Mouse (Mus musculus): Measurements from ENCODE around the gene Acnat1. TPM values are rescaled to one million over a fixed set of nuclear protein-coding genes. Genes with fewer than 3 reads are reported as not detected.
"Not testable (repeated sequence)": the region's sequence is repeated elsewhere in the genome, so short reads cannot be mapped to it uniquely, and the experiment has no call there.

Acnat1 gene
- total RNA-seq, 4 experiments from 2014 or later = 1.5 to 2.5 (median 2.2) TPM

DNA sequence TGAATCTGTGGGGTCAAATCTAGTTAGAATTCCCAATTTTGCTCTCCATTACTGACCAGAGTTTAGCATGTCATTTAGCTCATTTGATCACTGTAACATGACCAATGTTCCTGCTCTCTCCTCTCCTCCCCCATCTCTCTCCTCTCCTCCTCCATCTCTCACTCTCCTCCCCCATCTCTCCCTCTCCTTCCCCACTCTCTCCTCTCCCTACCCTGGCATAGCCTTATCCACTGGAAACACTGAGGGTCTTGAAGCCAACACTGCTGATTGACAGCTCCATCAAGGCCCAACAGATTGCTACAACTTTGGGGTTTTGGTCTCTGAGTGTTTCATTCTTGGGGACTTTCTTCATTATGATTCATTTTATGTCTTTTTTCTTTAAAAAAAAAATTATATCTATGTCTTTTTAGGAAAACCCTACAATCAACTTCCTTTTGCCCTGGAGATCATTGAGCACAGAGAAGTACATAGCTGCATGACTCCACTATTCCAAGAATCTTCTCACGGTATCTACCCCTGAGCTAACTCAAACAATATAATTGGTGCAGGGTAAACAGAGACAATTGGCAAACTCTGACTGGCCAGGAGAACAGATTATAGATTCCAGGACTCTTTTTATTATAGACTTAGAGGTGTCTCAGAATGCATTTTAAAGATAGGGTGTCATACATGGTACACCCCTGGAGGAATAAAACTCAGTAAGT is 21.7 kb downstream of the Acnat1 start:
- DNase-seq = no peak

DNA sequence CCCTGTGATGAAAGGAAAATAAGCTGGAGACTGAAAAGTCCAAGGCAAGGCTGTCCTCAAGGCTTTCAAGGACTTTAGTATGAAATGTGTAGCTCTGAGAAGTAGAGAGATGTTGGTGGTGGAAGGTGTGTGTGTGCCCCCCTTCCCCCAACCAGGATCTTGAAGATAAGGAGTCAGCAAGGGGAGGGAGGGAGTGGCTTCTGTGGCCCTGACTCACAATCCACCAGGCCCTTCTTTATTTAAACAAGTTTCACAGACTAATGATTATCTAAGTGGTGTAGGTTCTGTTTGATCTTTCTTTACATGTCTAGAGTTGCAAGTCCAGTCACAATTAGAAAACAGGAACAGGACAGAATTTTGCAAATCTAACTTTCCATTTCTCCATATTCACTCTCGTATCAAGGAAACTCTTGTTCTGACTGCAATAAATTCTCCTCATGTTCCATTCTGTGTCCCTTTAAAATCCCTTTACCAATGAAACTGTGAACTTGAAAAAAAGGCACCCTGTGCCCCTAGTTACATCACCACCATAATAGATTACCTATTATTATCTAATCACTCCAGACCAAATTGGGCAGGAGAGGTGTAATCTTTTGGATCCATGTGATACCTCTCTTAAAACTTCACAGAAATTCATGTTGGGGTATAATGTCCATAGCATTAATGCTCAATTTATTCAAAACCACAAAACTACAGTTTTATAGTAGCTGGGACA is 22.4 kb downstream of the Acnat1 start:
- DNase-seq = not testable (repeated sequence)

DNA sequence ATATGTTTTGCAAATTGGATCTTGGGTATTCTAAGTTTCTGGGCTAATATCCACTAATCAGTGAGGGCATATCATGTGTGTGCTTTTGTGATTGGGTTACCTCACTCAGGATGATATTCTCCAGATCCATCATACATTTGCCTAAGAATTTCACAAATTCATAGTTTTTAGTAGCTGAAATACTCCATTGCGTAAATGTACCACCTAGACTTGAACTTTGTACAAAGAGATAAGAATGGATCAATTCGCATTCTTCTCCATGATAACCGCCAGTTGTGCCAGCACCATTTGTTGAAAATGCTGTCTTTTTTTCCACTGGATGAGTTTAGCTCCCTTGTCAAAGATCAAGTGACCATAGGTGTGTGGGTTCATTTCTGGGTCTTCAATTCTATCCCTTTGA is 36.7 kb downstream of the Acnat1 start:
- not testable (repeated sequence) for DNase-seq

DNA sequence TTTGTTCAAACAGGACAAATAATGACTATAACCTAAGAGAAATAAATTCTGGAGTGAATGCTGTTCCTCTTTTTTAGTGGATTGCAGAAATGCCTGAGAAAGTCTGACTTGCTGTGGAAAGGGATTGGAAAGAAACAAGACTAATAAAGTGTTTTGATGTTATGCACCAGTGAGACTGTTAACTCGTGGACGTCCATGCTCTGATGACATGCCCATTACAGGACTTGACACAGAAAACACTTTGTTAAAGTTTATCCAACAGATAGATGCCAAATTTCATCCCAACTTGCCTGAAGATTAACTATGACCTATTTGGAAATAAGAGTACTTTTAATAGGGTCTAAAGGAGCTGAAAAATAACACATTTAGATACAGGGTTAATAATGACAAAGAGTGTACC is 63.6 kb downstream of the Acnat1 start:
- DNase-seq = not testable (repeated sequence)

- not testable (repeated sequence) for DNase-seq
Measured at GRCm38 (mm10) chr4:49407957-49408356, 65.8 kb downstream of the Acnat1 start, which contains the start of gene Acnat2. Gene Acnat2 (minus strand): TSS chr4:49408151.

Other genes starting within 250 kb of the Acnat1 start
- gene Acnat2, start 65.8 kb downstream of the Acnat1 start, total RNA-seq (2022) = under 1 TPM in 1 of 4 experiments, not detected in 3; 0.52 TPM
- under 1 TPM in 2 of 4 experiments, not detected in 2; 0.12 to 0.21 TPM for gene Baat, start 32.6 kb upstream of the Acnat1 start, total RNA-seq (2022)
- gene Mrpl50, start 47.2 kb upstream of the Acnat1 start, total RNA-seq (2022) = 10 to 100 TPM; 37.9 to 46.9 (median 40.0) TPM
- 1 to 10 TPM; 6.2 to 7.7 (median 6.2) TPM for gene Zfp189, start 47.3 kb upstream of the Acnat1 start, total RNA-seq (2022)
- gene Aldob, start 75.6 kb upstream of the Acnat1 start, total RNA-seq (2022) = 1 to 10 TPM in 1 of 4 experiments, under 1 TPM in 3; 0.15 to 1.3 (median 0.56) TPM
- 10 to 100 TPM in 2 of 4 experiments, 1 to 10 TPM in 2; 9.4 to 13.0 (median 10.4) TPM for gene Tmem246, start 124.0 kb upstream of the Acnat1 start, total RNA-seq (2022)
- gene Rnf20, start 158.1 kb upstream of the Acnat1 start, total RNA-seq (2022) = 10 to 100 TPM; 49.8 to 70.1 (median 61.7) TPM
- gene Ppp3r2, start 208.1 kb upstream of the Acnat1 start, total RNA-seq (2022) = not detected